Mouse (Mus musculus) stomach, postnatal 0 days (tissue): ENCODE measurements at regions not wholly inside any gene's neighbourhood (a gene's known extent, or its start where the extent isn't known, plus 50 kb on each side); places are given as distances from the start of the nearest gene placed in this dataset.

ENCODE experiments used
- CTCF ChIP-seq: IDR thresholded peaks from 2 replicates; pipeline ENCODE4 v1.5.1; 2016; ENCODE audit warnings: antibody characterized with exemption, low read depth, mild to moderate bottlenecking, moderate library complexity
- EP300 ChIP-seq: optimal IDR thresholded peaks from 2 replicates; pipeline ENCODE3; 2016; ENCODE audit warnings: antibody characterized with exemption

DNA sequence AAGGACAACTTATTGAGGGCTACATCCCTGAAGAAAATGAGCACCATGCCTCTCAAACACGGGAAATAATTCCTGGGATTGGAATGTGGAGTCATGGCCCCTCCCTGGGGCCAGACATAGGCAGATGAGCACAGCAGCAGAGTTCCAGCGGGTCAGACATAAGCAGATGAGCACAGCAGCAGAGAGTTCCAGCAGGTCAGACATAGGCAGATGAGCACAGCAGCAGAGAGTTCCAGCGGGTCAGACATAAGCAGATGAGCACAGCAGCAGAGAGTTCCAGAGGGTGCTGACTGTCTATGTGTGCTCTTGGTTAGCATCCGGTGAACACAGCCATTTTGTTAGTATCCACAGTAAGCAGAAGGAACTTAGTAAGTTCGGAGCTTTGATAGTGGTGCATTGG is 126.2 kb upstream of the Ptprm start:
- TF ChIP-seq CTCF (no peak), EP300 (no peak)
